Mouse (Mus musculus): ENCODE data around the gene Ceacam16.

- TF ChIP-seq CTCF (IDR thresholded peaks at IDR 0.05; ENCODE audit: low read depth) (no peak), EP300 (IDR thresholded peaks at IDR 0.05; ENCODE audit: low read depth) (no peak)
These were observed 45.5 kb downstream of the Ceacam16 start for GRCm38 (mm10) chr7:19815296-19816223.
